Mouse (Mus musculus): ENCODE data around the gene Itga1.

The Itga1 gene

DNA sequence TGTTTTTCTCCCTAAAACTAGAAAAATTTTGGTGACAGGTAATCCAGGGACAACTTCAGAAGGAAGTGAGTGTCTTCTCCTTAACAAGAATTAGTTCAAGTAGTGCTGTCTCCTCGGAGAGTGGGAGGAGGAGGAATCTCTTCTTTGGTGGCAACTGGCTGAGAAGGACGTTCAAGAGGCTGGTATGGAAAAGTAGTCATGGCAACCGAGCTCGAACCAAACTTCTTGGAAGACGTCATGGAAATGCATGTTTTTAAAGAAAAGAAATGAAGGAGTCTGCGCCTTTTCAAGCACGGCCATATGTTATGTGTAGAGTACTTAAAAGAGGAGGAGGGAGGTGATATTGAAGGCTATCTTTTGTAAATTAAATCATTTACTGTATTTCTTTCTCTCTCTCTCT is 49.2 kb downstream of the Itga1 start:
- DNase-seq (ENCODE audit: low spot score in 2 of 2), result peak; percentile 20 to 32

DNA sequence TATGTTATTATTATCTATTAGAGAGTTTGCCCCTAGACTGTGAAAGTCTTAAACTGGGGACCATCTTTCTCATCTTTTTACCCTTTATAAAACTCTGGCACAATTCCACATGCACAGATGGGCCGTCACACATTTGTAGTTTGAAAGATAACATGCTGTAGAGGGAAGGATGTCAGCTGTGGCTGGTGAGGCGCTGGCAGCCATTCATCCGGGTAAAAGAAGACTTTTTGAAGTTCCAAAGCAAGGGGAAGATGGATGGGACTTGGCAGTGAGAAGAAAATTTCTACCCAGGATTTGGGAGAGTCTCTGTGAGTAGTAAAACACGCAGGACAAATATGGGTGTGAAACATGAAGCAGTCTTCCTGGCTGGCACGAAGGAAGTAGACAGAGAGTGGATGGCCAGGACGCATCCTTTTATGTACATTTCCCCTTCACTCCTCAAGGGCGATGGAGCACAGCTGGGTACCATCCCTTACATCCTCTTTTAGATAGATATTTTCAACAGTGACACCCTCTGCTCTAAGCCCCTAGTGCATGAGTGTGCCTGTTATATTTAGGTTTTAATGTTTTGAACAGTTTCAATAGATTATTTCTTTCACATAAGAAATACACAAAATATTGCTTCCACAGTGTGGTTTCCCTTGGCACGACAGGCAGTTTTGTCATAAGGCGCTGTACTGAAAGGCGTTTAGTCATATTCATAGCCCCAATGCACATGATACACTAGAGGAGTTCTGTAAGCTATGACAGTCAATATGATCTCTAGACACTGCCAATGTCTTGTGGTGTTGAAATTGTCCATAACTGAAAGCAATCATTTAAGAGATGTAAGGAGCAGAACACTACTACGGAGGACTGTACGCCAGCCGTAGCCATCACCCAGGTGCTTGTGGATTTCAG is 50.9 kb downstream of the Itga1 start:
- no peak for DNase-seq (ENCODE audit: low spot score in 2 of 2)

- no peak for DNase-seq (ENCODE audit: low spot score in 2 of 2)
Measured at GRCm38 (mm10) chr13:115042652-115043051, 59.1 kb downstream of the Itga1 start.

DNA sequence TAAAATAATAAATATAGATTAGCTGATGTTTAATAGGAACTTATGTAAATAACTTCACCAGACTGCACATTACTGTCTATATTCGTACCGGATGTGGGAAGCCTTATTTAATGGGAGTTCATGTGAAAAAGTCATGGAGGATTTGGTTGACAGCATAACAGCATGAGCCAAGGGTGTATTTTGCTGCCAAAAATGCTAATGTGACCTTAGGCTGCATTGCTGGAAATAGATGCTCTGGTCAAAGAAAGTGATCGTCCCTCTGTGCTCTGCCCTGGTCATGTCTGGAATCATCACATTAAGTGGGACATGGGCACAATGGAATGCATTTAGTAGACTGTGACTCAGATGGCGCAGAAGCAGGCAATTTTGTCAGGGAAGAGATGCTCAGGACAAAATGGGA is 64.5 kb downstream of the Itga1 start:
- no peak for DNase-seq (ENCODE audit: low spot score in 2 of 2)

DNA sequence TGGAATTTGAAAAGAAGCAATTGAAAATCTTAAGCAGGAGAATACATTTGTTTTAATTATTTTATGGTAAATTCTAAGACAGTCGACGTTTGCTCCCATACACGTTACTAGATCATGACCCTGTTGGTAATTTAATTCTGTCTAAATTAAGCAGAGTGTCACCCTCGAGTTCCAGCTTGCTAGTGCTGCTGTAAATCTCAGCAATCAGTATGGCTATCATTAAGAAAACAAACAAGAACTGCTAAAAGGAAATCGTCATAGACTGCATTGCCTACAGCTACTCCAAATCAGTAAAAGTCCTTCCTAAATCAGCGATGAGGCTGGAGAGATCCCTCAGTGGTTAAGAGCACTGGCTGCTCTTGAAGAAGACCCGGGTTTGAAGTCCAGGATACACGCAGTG is 66.4 kb downstream of the Itga1 start:
- DNase-seq (ENCODE audit: low spot score in 2 of 2), result no peak

GRCm38 (mm10) chr13:115033135-115033534 is 68.6 kb downstream of the Itga1 start:
- DNase-seq (ENCODE audit: low spot score in 2 of 2), result no peak

DNA sequence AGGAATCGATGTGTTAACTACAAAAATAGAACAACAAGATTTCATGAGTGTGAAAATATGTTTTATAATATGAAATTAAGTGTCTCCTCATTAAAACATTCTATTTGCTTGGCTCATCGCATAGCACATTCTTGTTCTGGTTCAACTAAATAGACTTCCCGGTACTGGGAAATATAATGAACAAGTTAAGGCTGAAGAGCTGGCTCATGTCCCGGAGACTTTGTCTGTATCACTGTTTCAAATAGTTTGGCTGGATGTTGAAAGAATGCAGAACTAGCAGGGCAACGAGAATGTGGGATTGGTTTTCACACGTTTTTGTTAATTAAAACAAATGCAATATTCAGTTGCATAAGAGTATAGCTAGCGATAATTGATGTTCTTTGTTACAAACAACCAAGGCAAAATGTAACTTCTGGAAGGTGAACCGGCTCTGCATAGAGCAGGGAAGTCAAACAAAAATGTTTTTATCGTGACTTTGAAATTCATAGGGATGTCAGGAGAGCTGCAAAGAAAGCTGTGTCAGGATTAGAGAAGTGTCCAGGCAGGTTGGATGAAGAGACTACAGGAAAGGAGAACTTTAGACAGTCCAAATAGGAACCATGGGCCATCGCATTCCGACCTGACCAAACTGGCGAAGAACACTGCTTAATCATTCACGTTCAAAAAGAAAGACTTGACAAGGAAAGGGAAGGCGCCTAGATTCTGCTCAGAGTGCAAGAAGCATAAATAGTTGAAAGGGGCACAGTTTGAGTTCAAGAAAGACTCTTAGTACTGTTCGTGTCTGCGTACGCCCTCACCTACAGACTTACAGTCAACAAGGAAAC is 70.4 kb downstream of the Itga1 start:
- no peak for DNase-seq (ENCODE audit: low spot score in 2 of 2)

- DNase-seq (ENCODE audit: low spot score in 2 of 2), result no peak
Measured at GRCm38 (mm10) chr13:115025394-115025793, 76.4 kb downstream of the Itga1 start.

- DNase-seq (ENCODE audit: low spot score in 2 of 2), result no peak
Measured at GRCm38 (mm10) chr13:115022117-115022787, 79.5 kb downstream of the Itga1 start.

GRCm38 (mm10) chr13:115021411-115021810 is 80.4 kb downstream of the Itga1 start:
- DNase-seq (ENCODE audit: low spot score in 2 of 2), result no peak

- no peak for DNase-seq (ENCODE audit: low spot score in 2 of 2)
Measured at GRCm38 (mm10) chr13:115020727-115021126, 81.0 kb downstream of the Itga1 start.

DNA sequence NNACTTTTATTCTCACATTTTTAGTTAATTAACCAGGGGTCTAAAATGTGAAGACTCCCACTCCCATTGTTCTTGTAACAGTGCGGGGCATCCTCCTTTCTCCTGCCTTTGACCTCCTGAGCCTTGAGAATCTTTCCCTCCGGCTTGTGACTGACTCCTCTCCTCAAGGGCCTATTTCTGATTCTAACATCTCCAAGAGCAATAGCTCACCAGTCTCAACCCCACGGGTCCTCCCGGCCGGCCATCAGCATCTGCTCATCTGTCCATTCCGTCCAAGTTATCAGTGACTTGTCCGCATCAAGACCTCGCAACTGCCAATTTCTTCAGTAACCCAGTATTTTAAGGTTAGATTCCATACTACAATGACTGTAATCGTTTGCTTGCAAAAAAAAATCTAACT is 84.2 kb downstream of the Itga1 start:
- DNase-seq (ENCODE audit: low spot score in 2 of 2), result no peak

DNA sequence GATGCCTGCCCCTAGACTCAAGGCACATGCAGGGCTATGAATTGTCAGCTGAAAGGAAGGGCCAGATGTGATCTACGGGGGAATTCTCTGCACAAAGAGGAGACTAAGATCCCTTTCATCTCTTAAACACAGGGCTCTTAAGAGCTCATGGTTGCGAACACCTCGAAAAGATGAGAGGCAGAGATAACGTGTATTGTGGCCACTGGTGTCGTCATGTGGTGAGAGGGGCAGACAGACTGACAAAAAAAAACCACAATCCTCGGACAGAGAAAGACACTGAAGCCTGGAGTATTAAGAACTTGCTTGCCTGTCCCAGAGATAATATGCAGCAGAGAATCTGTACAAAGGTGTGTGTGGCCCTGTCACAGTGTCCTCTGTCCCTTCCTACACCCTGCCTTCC is 90.2 kb downstream of the Itga1 start:
- no peak for DNase-seq (ENCODE audit: low spot score in 2 of 2)

DNA sequence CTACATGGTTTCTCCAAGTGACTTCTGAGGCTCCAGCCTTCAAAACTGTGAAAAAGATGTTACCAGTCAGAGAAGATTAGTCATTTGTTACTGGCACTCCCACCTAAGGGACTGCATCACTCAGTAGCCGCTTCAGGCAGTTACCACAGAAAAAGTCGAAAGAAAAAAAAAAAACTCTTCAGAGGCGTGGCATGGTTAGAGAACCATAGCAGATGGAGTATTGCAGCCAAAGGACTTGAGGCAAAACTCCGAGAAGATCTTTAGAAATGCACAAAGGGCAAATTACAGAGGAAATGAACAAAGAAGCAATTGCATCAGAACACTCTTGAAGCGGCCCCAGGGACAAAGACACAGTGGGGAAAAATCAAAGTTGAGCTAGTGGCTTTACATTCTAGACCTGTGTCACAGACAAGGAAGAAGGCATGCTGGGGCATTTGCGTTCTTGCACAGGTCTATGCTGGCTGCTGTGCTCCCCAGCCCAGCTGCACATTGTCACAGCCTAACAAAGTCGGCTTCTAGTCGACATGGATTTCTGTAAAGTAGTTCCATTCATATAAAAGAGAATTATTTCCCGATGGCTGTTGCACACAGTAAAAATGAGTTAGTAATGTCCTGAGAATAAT is 95.4 kb downstream of the Itga1 start:
- DNase-seq (ENCODE audit: low spot score in 2 of 2), result no peak

GRCm38 (mm10) chr13:115005342-115005741 is 96.4 kb downstream of the Itga1 start:
- DNase-seq (ENCODE audit: low spot score in 2 of 2), result no peak

DNA sequence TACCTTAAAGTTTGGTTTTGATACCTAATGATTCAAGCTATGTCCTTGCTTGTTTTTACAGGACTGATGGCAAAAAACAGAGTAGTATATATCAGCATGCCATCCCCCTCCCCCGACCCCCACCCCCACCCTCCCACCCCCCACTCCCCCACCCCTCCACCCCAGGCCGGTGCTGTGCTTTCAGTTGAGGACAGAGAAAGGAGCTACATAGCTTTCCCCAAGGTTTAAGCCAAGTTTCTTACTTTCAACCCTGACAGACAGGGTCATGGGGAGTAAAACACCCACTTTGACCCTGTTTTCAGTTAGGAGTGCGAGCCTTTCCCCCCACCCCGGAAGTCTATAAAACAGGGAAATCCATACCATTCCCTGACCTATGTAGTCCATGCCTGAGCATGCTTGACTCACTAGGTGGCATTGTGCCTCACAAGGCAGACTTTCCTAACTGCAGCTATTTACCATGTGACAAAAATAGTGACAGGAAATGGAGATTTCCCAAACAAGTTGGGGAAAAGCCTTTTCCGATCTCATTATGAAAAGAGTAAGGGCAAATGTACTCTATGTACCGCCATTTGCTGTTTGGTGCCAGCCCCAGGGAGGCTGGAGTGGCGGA is 98.2 kb downstream of the Itga1 start:
- DNase-seq (ENCODE audit: low spot score in 2 of 2), result no peak

DNA sequence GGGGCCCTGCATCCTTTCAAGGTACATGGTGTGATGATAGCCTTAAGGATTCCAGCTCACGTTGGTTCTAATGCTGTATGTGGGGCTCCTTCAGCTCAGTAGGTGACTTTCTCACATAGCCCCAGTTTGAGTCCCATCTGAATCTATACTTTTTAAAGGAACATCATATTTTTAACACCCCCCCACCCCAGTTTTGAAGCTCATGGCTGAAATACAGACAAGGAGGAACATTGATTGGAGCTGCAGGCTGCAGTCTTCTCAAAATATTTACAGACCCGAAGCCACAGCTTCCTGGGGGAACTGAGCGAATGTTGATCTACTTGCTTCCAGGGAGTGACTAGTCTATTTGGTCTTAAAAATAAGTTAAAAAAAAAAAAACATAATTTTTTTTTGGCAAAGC is 98.9 kb downstream of the Itga1 start:
- no peak for DNase-seq (ENCODE audit: low spot score in 2 of 2)

GRCm38 (mm10) chr13:115002155-115002554 is 99.6 kb downstream of the Itga1 start:
- no peak for DNase-seq (ENCODE audit: low spot score in 2 of 2)

DNA sequence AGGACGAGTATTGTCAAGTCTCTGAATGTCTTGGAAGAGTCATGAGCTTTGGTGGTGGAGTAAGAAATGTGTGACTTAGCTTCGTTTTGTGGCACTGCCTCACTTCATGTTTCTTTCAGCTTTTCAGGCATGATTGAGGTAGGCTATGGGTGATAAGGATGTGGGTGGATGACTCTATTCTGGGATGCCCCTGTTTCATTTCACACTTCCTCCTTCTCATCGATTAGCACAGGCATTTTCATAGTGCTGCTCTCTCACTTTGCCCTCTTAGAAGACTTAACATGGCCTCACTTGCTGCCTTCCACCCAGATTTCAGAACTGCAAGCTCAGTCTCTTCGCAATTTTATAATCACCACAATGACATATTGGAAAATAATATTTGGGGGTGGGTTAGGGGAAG is 102.2 kb downstream of the Itga1 start:
- no peak for DNase-seq (ENCODE audit: low spot score in 2 of 2)

- no peak for DNase-seq (ENCODE audit: low spot score in 2 of 2)
Measured at GRCm38 (mm10) chr13:114998100-114998499, 103.7 kb downstream of the Itga1 start.

- DNase-seq (ENCODE audit: low spot score in 2 of 2), result no peak
Measured at GRCm38 (mm10) chr13:114992260-114993014, 109.3 kb downstream of the Itga1 start.

All from frontal cortex, postnatal 10 days (tissue).